Mouse (Mus musculus) testis, adult 10 weeks (tissue): ENCODE results near the gene Ltbp2. TPM values are rescaled to one million over a fixed set of nuclear protein-coding genes. Genes with fewer than 3 reads are reported as not detected.

Experiments
- polyA plus RNA-seq: library from polyadenylated mRNA; stranded (reverse); fragments of 350-450 nt; fragmentation: Illumina TruSeq; extraction: RNeasy Lipid Tissue Mini Kit (QIAGEN cat#74804); gene quantifications from one replicate; pipeline ENCODE4 v1.2.3, GENCODE M21; 2014; ENCODE audit warnings: low read depth, low replicate concordance

Gene Ltbp2
- polyA plus RNA-seq, result 0.38 TPM

DNA sequence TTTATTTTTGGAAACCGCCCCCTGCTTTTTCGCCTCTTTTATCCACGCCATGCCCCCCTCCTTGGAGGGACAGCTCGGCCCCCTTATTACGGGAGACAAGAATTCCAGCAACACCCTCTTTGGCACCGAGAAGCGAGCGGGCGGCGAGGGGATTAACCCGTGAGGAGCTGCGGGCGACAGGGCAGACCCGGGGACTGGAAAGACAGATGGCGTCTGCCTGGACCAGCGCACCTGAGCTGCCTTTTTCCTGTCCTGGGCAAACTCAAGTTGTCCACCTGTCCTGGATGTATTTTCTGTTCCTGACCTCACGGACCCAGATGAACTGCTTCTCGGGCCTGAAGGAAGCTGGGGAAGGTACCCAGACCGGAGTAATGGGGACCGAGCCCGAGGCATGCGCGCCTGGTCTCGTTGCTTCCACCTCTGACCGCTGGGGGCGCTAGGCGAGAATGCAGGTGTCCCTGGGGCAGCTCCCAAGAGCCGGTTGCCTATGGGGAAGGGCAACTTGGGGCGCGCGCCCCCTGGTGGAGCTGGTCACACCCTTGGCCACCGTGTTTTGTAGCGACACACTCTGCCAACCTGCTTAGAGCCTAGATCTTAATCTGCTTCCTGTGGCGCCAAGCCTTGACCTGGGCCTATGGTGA lies at the start of gene Ltbp2:
Ltbp2 (minus strand) TSS at position 52 of the 641 bp plus-strand sequence.

DNA sequence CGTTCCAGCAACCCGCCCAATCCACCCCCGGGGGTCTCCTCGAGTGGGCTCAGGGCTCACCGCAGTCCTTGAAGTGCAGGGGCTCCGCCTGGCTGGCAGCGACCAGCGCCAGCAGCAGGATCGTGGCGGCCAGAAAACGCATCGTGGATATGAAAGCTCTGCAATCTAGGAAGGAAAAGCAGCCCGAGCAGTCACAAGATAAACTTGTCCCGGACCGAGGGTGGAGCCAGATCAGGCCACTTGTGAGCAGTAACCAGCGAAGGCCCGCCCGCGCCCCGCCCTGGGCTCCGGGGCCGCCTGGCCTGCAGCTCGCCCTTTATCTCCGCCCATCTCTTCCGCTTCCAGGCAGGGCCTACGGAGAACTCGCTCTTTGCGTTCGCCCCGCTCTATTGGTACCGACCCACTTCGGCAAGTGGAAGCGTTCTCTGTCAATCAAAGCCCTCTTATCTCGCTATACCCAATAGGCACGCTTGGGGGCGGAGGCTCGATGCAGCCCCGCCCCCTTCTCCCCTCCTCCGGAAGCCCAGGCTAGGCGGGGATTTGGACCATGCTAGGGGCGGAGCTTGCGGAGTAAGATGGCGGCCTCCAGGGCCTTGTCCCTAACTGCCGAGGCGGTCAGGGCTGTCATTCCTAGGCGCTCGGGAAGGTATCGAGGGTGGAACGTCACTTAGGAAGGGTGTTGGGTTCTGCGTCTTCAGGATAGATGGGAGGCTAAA lies 103.4 kb downstream of the Ltbp2 start, which contains the start of the genes Npc2 and Isca2:
Npc2 (minus strand) TSS at position 427 of the 716 bp plus-strand sequence.
Isca2 (plus strand) TSS at position 526 of the 716 bp plus-strand sequence.

Other genes with a start within 250 kb of the Ltbp2 start
- gene Vrtn, start 235.5 kb downstream of the Ltbp2 start, polyA plus RNA-seq, result not detected
- gene Syndig1l, start 177.7 kb downstream of the Ltbp2 start, polyA plus RNA-seq, result 1.6 TPM
- gene Npc2, start 103.4 kb downstream of the Ltbp2 start, polyA plus RNA-seq, result 10.9 TPM
- 156 TPM for gene Isca2, start 103.3 kb downstream of the Ltbp2 start, polyA plus RNA-seq
- 136 TPM for gene Fcf1, start 94.4 kb upstream of the Ltbp2 start, polyA plus RNA-seq
- gene Arel1, start 94.4 kb upstream of the Ltbp2 start, polyA plus RNA-seq, result 36.5 TPM
- gene Ylpm1, start 119.8 kb upstream of the Ltbp2 start, polyA plus RNA-seq, result 101 TPM
- gene Prox2, start 234.2 kb upstream of the Ltbp2 start, polyA plus RNA-seq, result 5.3 TPM
- 85.8 TPM for gene Dlst, start 234.3 kb upstream of the Ltbp2 start, polyA plus RNA-seq